Mouse (Mus musculus): Measurements from ENCODE around the gene Lactbl1.

DNA sequence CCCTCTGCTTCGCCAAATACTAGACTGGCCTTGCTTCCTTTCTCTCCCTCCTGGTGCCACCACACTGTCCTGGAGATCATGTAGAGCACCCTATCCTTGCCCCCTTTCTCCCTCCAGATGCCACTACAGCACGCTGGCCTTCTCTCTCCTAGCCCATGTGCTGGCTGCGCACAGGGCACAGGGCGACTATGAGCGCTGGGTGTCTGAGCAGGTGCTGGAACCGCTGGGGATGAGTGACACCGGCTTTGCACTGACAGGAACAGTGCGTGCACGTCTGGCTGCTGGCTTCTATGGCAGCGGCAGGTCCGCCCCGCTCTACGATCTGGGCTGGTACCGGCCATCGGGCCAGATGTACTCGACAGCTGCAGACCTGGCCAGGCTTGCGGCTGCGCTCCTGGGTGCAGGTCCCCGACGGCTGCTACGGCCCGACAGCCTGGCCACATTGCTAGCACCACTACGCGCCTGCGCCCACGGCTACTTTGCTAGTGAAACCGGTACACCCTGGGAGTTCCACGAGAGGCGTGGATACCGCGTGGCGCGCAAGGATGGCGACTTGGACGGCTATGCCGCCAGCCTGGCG is 14.7 kb downstream of the Lactbl1 start:
- no peak for TF ChIP-seq CTCF (IDR thresholded peaks at IDR 0.05; ENCODE audit: control insufficient read depth, insufficient read depth, insufficient replicate concordance, low read depth, low read length)
- TF ChIP-seq POLR2A (IDR thresholded peaks at IDR 0.05; ENCODE audit: control insufficient read depth, low read depth, low read length), result peak; percentile 46; the same call in 1 of the 2 replicates

All from testis, adult 2 months (tissue).